Mouse (Mus musculus) brain, adult 10 weeks (tissue): ENCODE results near the gene Olfr732. TPM values are rescaled to one million over a fixed set of nuclear protein-coding genes. Genes with fewer than 3 reads are reported as not detected.

Experiments
- polyA plus RNA-seq: library from polyadenylated mRNA; stranded (reverse); fragments of 350-450 nt; fragmentation: Illumina TruSeq; extraction: RNeasy Lipid Tissue Mini Kit (QIAGEN cat#74804); gene quantifications from one replicate; pipeline ENCODE4 v1.2.3, GENCODE M21; 2015; ENCODE audit warnings: low read depth, low replicate concordance

Gene Olfr732
- polyA plus RNA-seq = not detected

GRCm38 (mm10) chr14:50284106-50284505 is at the start of gene Olfr732:
Olfr732 (minus strand) TSS chr14:50284206.

DNA sequence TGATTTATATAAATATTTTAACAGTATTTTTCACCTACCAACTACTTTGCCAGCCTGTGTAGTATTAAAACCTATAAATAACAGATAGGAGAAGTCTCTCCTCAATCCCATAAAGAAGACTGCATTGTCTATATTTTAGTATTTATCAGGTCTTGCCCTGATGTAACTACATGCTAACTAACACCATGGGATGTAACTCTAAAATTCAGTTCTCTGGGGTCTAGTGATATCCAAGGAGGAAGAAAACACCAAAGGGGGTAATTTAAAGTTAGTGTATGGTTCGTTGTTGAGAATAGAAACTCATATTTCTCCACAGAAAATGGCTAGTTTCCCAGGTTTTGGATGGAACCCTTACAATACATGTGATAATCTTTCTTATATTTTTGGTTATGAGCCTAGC is 42.7 kb upstream of the Olfr732 start, which contains the start of gene Olfr734:
Olfr734 (minus strand) TSS at position 101 of the 400 bp plus-strand sequence.

GRCm38 (mm10) chr14:50301422-50301821 is 17.4 kb upstream of the Olfr732 start, which contains the start of gene Olfr733:
Olfr733 (minus strand) TSS chr14:50301522.

DNA sequence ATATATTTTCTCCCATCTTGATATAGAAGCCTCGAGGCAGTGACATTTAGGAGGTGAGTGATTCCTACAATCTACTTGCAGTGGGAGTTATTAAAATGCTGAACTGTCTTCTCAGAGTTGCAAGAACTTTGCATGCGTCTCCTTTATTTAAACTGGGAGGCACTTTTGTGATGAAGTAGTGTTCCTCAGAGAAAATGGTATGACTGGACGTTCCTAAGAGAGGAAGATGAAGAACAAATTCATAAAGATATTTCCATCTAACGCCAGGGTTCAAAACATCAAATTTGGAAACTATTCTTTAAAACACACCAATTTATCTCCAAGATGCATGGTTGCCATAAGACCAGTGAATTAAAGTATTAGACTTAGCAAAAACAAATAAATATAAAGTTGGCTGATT is 42.2 kb downstream of the Olfr732 start, which contains the start of gene Olfr731:
Olfr731 (minus strand) TSS at position 101 of the 400 bp plus-strand sequence.

Other genes with a start within 250 kb of the Olfr732 start
- gene Olfr725, start 243.8 kb downstream of the Olfr732 start, polyA plus RNA-seq = not detected
- gene Olfr726, start 193.3 kb downstream of the Olfr732 start, polyA plus RNA-seq = not detected
- gene Olfr727, start 161.0 kb downstream of the Olfr732 start, polyA plus RNA-seq = not detected
- gene Olfr728, start 141.5 kb downstream of the Olfr732 start, polyA plus RNA-seq = not detected
- not detected for gene Olfr729, start 131.3 kb downstream of the Olfr732 start, polyA plus RNA-seq
- gene Olfr730, start 96.0 kb downstream of the Olfr732 start, polyA plus RNA-seq = not detected
- not detected for gene Olfr731, start 42.3 kb downstream of the Olfr732 start, polyA plus RNA-seq
- not detected for gene Olfr733, start 17.3 kb upstream of the Olfr732 start, polyA plus RNA-seq
- not detected for gene Olfr734, start 42.6 kb upstream of the Olfr732 start, polyA plus RNA-seq
- not detected for gene Olfr735, start 64.7 kb upstream of the Olfr732 start, polyA plus RNA-seq
- not detected for gene Tlr11, start 73.7 kb upstream of the Olfr732 start, polyA plus RNA-seq
- gene Olfr736, start 97.0 kb upstream of the Olfr732 start, polyA plus RNA-seq = not detected
- gene Olfr738, start 123.4 kb upstream of the Olfr732 start, polyA plus RNA-seq = not detected
- not detected for gene Olfr739, start 134.4 kb upstream of the Olfr732 start, polyA plus RNA-seq
- not detected for gene Olfr740, start 161.3 kb upstream of the Olfr732 start, polyA plus RNA-seq
- gene Olfr741, start 188.5 kb upstream of the Olfr732 start, polyA plus RNA-seq = not detected
- not detected for gene Olfr742, start 219.4 kb upstream of the Olfr732 start, polyA plus RNA-seq
- not detected for gene Olfr743, start 237.6 kb upstream of the Olfr732 start, polyA plus RNA-seq